Mouse (Mus musculus) activated CD4-positive, CD25-positive, alpha-beta regulatory T cell, adult 4 months (primary cell): ENCODE measurements at regions not wholly inside any gene's neighbourhood (a gene's known extent, or its start where the extent isn't known, plus 50 kb on each side); places are given as distances from the start of the nearest gene placed in this dataset.

ENCODE experiments used
- ATAC-seq: one replicate; pipeline ENCODE4 v1.8.0; 2017

DNA sequence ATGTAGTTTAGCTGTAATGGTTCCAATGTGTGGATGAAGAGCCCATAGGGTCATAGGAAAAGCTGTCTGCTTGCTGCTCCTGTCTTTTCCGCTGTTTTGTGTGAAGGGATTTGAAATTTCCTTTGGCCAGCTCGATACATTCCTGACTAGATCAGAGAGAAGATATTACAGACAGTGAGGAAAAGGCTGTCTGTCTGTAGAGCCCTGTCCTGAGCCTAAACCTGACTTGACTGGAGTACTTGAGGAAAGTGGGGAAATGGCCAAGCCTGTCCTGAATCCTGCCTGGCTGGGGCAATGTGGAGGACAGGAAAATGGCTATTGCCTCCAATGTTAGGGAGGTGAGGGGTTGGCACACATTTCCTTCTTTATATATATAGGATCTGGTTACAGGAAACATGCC, 601.0 kb upstream of the Nrp1 start:
- ATAC-seq: no peak

DNA sequence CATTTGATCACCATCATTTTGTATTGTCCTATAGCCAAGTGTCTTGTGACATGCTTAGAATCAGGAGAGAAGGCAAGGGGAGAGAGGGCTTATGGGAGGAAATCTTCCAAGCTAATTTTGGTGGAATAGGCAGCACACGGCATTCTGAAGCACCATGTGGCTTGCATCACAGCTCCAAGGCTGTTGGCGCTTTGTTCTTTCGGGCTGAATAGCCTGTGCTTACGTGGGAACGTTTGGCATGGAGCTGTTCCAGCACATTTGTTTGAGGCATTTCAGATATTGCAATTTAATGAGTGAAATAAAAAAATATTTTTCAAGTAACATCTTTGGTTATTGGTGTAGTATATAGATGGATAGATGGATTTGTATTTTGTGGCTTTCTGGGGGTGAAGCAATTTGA, 598.5 kb upstream of the Nrp1 start:
- ATAC-seq: no peak

DNA sequence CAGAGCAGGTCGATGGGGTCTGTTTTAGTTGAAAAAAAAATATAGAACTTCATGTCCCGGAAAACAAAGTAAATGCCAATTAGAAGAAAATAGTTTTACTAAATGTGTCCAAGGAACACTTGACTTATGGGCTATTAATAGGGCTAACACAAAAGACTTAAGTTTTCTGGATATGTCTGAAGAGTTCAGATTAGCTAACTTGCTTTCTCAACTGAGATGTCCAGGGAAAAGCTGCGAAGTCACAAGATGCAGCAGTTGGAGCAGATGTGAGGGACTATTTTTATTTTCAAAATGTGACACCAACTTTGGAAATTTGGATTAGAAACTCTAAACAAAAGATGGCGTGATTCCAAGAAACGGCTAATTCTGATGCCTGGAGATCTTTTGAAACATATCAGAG, 593.2 kb upstream of the Nrp1 start:
- no peak for ATAC-seq

DNA sequence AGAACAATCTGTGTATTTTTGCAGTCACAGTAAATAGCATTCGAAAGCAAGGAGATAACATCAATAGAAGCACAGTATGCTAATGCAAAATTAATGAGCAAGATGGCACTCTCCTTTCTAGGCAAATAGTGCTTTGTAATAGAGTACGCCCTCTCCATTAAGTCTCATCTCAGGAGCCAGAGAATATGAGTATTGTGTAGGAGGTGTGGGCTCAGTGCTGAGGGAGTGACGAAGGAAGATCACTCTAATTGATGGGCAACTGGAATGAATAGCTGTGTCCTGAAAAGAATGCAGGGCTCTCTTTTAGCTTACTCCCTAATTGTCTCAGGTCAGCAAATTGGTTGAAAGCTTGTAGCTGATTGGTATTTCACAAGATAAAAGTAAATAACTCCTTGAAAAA, 590.1 kb upstream of the Nrp1 start:
- no peak for ATAC-seq

DNA sequence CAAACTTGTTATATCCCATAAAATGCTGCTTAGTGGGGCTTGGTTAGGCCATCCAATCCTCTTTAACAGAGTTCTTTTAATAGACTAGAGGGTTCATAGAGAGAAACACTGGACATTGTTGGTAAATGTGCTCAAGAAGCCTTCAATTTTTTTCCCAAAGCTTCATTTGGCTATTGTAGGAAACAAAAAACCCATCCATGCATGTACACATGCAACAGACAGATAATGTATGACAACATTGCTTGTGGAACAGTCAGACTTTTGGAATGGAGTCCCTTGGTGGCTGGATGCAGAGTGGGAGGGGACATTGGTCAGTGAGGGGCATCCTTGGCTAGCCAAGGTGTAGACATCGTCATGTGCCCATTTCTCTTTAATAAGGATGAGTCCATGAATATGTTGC, 588.8 kb upstream of the Nrp1 start:
- ATAC-seq: no peak

DNA sequence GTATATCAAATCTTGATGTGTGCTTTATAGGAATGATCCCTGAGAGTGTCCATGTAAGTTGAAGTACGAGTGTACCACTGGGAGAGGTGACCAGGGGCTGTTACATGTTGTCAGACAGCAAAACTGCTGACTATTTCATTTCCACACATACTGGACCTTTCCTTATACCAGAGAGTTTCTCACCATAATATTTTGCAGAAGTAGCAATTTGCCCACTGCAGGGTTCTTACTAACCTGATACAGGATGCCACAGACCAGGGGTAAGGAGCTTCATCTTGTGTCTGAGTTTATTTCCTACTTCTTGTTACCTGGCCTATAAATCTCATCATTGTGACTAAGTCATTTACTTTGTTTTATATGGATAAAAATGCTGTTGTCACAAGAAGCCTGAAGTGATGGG, 586.6 kb upstream of the Nrp1 start:
- ATAC-seq: no peak

DNA sequence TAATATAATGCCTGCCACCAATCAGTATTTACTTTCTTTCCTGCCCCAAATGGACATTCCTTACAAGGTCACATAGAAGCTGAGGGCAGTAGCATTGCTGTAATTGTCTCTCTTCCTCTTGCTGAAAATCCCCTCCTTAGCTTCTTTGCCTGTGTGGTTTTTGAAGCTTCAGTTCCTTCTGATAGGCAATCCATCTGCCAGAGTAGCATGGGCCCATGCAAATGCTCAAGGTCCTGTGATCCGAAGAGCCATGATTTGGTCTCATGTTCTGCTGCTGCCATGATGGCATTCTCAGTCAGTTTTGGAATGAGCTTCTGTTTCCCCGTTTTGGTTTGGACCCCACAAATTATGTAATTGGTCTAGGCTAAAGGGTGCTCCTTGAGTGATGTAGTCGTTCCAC, 586.0 kb upstream of the Nrp1 start:
- ATAC-seq: no peak

DNA sequence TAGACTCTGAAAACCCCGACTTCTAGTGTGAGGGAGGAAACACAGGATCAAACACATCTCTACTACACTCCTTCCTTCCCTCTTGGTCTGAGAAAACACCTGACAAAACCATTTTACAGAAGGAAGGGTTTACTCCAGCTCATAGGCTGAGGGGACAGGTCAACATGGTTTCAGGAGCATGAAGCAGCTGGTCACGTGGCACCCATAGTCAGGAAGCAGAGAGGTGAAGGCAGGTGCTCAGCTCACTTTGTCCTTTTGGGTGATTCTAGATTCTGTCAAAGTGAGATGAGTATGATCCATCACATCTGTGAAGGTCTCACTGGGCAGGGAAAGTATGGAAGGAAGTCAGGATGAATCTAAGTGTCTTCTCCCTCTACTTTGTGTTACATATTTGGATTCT, 585.5 kb upstream of the Nrp1 start:
- ATAC-seq: no peak

DNA sequence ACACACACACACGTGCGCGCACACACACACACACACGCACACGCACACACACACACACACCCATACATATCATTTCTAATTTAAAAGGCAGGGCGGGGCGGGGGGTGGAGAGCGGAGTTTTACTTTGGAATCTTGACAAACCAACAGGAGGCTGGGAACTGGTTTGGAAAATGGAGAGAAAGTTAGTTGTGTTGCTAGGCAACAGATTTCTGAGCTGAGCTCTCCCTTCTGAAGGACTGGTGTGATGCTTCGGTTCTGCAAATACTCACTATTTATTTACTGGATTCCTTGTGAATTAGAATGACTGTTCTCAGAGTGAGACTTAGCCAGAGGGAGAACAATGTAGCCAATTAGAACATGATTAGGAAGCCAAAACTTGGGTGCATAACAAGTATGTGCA, 583.8 kb upstream of the Nrp1 start:
- no peak for ATAC-seq

DNA sequence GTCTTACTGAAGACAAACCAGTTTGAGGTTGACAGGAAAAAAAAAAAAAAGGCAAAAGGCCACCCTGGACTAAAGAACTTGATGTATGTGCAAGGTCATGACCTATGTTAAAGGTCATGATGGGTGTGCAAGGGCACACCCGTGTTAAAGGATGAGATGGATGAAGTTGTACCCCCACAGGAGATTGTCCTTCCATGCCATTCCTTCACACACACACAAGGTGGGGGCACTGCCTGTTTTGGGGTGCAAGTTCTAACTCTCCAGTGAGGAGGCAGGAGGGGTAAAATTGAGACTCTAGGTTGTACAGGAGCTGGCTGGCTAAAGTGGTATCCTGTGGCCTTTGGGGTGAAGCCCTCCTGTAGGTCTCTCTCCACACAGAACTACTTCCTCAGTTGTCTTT, 583.2 kb upstream of the Nrp1 start:
- no peak for ATAC-seq

DNA sequence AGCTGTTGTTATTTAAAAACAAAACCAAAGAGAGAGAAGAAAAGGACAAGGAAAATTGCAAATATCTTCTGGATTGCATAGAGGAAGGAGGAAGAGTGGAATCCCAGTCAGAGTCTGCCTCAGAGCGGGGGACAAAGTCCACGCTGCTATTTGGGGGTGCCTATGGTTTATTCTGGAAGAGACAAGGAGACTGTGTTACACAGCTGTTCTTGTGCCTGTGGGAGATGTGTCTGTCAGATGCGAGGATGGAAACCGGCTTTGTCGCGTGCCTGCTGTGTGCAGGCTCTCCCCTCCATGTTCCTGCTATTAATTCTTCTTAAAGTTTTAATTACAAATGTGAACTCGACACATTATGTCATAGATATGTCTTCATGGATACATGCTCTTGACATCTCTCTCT, 582.7 kb upstream of the Nrp1 start:
- no peak for ATAC-seq

DNA sequence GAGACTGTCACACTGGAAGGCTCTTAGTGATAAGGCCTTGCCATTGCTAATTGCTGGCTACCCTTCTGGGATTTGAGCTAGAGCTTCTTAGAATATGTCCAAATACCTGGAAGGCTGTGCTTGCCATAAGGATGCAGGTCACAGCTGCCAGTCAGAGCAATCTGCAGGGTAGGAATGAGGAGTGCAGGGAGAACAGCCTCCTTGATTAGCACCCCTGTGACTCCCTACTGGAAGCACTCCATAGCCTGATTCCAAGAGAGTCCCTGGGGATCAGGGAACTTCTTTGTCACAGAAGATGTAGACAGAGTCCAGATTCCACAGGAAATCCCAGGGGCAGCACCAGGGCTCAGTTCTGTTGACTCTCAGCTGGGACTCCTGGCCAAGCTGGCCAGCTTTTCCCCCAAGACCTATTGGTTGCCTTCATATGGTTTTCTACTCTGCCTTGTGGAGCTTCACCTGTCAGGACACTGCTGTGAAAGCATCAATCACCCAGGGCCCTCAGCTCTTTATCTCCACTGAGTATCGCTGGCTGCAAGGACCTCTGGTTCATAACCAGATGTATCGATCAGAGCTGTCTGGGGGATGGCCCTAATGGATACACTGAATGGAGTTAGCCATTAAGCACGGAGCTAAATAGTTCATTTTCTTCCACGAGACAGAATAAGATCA, 579.9 kb upstream of the Nrp1 start:
- ATAC-seq: no peak

DNA sequence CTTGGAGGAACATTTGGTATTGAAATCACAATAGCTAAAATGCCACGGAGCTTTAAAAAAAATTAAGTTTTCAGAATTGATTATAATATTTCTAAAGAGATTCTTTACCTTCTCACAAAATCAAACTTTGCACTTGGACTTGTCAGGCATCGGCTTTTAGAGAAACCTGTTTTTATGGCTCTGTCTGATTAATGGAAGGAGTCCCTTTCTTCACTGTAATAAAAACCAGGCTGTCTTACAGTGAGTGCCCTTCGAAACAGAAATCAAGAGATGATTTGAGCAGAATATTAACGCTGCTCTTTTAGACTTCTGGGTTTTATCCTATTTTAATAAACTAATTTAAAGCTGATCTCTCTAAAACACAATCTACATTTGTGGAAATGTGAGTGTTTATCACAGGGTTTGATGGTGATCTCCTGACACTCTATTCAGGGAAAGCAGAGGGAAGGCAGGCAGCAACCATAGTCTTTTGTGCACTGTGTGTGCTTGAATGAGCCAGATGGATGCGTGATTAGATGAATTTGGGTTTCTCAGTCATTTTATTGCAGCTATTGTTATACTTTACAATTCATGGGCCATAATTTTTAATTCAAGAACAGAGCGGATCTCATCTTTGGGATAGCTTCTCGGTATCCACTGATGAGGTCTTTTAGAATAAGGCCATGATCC, 579.2 kb upstream of the Nrp1 start:
- ATAC-seq: no peak

DNA sequence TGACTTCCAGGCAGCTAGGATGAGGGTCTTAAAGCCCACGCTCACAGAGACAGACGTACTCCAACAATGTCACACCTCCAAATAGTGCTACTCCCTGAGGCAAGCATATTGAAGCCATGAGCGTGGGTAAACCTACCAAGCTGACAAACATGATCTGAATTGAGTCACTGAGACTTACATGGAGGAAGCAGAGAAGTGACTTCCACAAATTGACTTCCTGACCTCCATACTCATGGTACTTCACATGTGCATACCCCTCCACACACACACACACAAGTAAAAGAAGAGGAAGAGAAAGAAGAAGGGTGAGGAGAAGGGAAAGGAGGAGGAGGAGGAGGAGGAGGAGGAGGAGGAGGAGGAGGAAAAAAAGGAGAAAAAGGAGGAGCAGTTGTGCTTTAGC, 577.8 kb upstream of the Nrp1 start:
- ATAC-seq: no peak

DNA sequence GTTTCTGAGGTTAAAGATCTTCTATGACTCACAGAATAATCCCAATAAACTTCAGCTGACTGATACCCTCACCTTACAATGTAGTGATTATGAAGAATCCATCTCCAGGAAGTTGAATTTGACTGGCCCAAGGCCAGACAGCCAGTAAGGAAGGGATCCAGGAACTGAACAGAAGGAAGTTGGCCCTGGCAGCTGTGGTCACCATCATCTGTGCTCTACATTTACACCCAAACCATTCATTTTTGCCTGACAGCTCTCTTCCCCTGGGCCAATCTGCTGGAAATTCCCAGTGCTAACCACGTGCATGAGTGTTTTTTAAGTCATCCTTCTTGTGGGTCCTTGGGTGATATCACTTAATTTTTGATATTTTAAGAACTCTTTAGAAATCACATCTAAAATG, 577.4 kb upstream of the Nrp1 start:
- ATAC-seq: no peak

DNA sequence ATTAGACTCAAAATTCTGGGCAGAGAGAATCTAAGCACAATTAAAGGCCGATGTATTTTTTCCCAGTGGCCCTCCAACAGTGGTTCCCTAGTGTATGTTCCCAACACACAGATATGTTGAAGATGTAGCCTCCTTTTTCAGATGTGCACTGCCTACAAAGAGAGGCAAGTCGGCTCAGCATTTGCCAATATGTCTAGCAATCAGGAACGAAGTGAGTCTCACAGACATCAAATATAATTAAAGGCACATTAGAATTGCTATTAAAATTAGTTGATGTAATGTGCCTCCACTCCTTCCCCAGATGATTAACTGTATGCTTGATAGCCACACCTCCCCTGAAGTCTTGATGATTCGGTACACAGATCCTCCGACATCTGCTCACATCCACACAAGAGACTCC, 565.8 kb upstream of the Nrp1 start:
- ATAC-seq: no peak

DNA sequence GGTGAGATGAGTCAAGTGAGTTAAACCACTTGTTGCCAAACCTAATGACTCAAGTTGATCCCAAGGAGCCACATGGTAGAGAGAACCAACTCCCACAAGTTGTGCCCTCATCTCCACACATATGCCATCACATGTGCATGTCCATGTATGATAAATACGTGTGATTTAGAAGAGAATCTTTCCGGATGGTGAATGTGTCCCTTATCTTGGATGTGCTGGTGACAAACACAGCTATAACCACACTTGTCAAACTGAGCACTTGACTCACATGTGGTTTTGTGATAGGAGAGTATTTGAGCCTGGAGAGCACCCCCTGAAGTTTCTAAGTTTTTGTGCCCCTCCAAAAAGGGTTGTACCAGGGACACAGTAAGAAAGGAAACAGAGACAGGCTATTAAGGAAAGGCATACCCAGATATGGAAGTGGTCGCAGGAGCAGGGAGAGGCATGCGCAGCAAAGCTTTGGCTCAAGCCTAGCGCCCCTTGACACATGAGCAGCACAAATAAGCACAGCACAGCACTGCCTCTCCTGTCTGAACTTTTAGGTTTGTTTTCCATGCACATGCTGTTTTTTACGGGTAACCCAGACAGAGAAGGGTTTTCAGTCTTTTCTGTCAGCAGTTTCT, 558.4 kb upstream of the Nrp1 start:
- ATAC-seq: no peak

DNA sequence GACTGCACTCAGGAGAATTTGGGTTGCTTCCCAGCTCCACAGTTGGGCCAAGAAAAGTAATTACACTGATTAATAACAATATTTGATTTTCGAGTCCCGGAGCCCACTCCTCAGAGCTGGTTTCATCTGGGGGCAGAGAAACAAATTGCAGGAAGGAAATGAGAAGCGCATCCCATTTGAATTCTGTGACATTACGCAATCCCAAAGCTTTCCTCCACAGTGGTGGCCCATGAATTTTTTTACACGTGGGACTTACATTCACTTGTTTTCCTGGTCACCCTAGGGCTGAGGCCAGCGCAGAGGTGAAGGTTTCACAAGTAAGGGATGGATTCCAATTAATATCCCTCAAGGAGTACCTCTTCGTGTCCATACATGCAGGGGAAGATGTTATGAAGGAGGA, 556.3 kb upstream of the Nrp1 start:
- ATAC-seq: no peak

DNA sequence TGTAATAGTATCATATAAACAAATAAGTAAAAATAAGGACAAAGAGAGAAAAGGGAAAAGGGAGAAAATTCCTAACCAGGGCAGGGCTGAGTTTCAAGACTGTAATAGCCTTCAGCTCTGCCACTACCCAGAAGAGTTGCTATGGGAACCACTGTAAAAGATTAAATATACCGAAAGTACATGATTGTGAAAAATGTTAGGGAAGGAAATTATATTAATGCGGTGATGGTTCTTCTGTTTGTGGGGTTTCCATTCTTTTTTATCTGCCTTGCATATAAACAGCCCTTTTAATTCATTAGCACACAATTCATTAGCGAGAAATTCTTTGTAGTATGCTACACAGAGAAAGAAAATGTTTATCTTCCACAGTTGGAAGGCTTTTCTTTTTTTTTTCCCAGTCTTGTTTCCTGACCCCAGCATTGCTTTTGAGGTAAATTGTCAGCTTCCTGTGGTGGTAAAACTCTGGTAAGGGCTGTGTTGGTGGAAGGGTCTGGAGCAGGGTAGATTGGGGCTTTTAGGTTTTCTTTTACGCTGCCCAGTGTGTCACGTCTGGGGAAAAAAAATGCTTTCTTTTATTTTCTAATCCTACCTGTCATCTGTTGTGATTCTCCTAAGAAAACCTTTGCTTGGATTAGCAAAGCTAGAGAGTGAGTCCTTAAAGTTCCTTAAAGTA, 555.6 kb upstream of the Nrp1 start:
- ATAC-seq: no peak

DNA sequence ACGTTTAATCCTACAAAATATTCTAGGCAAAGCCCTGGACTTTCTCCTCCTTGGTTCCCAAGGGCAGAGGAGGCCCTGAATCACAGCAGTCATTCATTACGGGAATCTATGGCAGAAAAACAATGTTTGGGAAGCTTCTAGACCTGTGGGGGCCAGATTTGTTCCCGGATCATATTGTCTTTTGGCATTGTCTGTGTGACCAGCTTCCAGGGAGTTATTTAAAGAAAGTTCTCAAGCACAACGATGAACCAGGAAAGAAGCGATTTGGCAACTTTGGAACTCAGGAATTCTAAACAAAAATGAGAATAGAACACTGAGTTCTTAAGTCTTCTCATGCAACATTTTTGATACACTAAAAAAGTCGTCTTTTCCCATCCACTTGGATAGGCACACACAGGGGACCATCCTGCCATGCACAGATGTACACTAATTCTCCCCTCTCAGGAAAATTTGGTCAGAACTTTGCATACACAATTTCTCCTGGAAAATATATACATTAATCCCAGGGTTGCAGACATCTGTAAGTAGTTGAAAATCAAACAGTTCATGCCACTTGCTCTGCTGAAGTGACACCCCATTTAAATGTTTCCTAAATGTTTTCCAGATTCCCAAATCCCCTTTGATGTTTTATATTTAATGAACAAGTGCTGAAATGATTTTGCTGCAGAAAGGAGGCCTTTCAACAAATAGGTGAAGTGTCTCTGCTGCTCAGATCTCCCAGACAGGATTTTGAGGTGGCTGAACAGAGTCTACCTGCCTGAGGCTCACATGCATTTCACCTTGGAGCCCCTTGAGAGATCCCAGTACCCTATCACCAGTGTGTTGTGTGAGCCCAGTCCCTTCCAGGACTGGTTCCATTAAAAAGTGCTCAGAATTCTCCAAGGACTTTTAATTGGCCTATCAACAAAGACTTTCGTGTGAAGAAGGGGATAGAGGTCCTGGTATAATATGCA, 548.9 kb upstream of the Nrp1 start:
- no peak for ATAC-seq

DNA sequence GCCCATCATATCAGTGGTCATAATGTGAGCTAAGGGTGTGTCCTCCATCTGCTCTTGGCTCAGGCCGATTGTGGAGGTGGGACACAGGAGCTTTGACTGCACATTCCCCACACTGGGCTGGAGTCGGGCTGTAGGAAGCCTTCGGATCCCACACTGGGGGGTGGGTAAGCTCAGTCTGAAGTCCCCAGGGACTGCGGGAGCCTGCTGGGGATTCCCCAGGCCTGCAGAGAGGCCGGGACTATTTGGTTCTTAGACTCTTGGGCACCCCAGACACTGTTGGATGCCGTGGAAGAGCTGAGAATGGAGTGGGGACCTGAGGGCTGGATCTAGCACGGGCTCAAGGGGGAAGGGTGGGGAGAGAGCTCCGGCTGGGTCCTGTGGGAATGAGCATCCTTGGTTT, 547.1 kb upstream of the Nrp1 start:
- ATAC-seq: no peak

DNA sequence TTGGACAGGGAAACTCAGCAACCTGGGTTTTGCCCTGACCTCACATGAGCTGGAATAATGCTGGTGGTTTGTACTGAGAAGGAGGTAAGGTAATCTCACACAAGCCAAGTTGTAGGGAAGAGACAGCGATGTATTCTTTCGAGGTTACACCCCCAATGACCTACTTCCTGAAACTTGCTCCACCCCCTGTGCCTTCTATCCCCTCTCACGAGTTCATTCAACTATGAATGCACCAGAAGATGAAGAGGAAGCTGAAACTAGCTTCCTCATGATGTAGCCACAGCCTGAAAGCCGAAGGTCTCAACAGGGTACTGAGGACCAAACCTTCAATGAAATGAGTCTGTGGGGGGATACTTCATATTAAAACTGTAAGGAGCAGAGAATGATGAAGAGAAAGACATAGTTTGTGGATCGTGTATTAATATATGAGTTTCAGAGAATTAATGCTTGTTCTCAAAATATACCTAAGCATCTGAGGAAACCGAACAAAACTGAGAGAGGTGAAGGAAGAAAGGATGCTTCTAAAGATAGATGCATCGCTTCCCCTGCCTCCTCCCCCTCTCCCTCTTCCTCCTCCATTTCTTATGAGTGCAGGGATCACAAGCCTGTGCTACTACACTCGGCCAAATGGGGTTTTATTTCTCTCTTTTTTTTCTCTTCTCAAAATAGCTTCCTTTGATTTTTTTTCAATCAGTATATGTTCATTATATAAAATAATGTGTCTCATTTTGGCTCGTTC, 543.5 kb upstream of the Nrp1 start:
- ATAC-seq: peak; percentile 49
